Mouse (Mus musculus): ENCODE results near the gene 2310022A10Rik.

DNA sequence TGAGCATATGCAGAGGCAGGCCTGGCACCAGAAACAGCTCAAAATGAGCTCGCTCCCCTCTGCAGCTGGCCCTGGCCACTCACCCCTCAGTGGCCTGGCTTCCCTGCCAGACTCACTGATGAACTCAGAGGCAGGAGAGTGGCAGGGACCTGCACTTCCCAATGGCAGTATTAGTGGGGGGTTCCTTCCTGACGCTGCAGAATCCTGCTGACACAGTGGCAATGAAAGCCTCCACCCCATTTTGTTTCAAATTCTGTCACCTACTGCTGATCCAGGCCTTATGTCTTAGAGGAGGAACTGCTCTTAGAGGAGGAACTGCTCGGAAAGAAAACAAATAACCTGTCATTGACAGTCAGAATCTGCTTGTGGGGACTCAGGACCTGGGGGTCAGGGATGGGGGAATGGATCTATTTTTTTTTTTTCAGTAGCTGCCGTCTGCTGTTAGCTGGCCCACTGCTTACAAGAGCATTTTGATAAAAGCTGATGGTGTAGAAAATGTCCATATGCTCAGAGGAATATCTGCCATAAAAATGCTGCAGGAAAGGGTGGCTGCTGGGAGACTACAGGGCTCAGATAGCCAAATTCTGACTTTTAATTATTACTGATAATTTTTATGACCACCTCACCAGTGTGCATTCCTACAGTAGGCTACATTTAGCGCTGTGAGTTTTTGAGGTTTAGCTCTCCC, 51.8 kb downstream of the 2310022A10Rik start:
- TF ChIP-seq CTCF (IDR thresholded peaks at IDR 0.05; ENCODE audit: low read depth, low read length) (no peak), TAL1 (conservative IDR thresholded peaks at IDR 0.05; ENCODE audit: low read depth, low read length) (no peak), GATA1 (IDR thresholded peaks at IDR 0.05; ENCODE audit: borderline replicate concordance, low read length) (no peak)
